Mouse (Mus musculus) MEL (cell line): Measurements from ENCODE around the gene Acrbp. TPM values are rescaled to one million over a fixed set of nuclear protein-coding genes. Genes with fewer than 3 reads are reported as not detected.

Experiments
- DNase-seq: peaks from one replicate; pipeline ENCODE4 v3.0.0; 2011; ENCODE audit warnings: low read depth, low spot score
- H3K27ac ChIP-seq: 2 replicates; pipeline ENCODE4 v1.5.1; 2012; ENCODE audit warnings: low read depth, mild to moderate bottlenecking, control low read depth, low read length, moderate library complexity; ENCODE audit not compliant: control insufficient read depth
- H3K27me3 ChIP-seq, 2 experiments: fragments of 150-350 bp in 1 of 2; sonication (generic) in 1 of 2; 2 replicates each; pipeline ENCODE4 v1.6.1; 2012; ENCODE audit warnings: low read length in 2 of 2, mild to moderate bottlenecking in 2 of 2, improper control_type of control experiment in 1 of 2, moderate library complexity in 1 of 2; ENCODE audit not compliant: insufficient read depth in 2 of 2, control insufficient read depth in 1 of 2
- H3K36me3 ChIP-seq, 2 experiments: 2 replicates each; pipeline ENCODE4 v1.6.1; 2012 to 2014; ENCODE audit warnings: low read length in 2 of 2, improper control_type of control experiment in 1 of 2, inconsistent platforms in 1 of 2, mild to moderate bottlenecking in 1 of 2; ENCODE audit not compliant: insufficient read depth in 2 of 2, control insufficient read depth in 1 of 2
- H3K4me1 ChIP-seq, 2 experiments: fragments of 150-350 bp in 1 of 2; sonication (generic) in 1 of 2; 2 replicates each; pipeline ENCODE4 v1.6.1; 2012; ENCODE audit warnings: low read length in 2 of 2, improper control_type of control experiment in 1 of 2, mild to moderate bottlenecking in 1 of 2; ENCODE audit not compliant: insufficient read depth in 2 of 2, control insufficient read depth in 1 of 2
- H3K4me3 ChIP-seq, 2 experiments: fragments of 150-350 bp in 1 of 2; sonication (generic) in 1 of 2; 2 replicates each; pipeline ENCODE4 v1.5.1; 2012; ENCODE audit warnings: low read depth in 2 of 2, low read length in 2 of 2, mild to moderate bottlenecking in 2 of 2, moderate library complexity in 2 of 2, control low read depth in 1 of 2, improper control_type of control experiment in 1 of 2; ENCODE audit not compliant: control insufficient read depth in 1 of 2, insufficient read depth in 1 of 2
- H3K79me2 ChIP-seq: 2 replicates; pipeline ENCODE4 v1.6.1; 2012; ENCODE audit warnings: mild to moderate bottlenecking, low read length, moderate library complexity; ENCODE audit not compliant: control insufficient read depth, poor library complexity, insufficient read depth
- H3K9ac ChIP-seq: 2 replicates; pipeline ENCODE4 v1.6.1; 2012; ENCODE audit warnings: low read depth, mild to moderate bottlenecking, control low read depth, low read length, moderate library complexity; ENCODE audit not compliant: control insufficient read depth, poor library complexity, severe bottlenecking
- H3K9me3 ChIP-seq: fragments of 150-350 bp; sonication (generic); replicated peaks from 2 replicates; pipeline ENCODE4 v1.6.1; 2012; ENCODE audit warnings: mild to moderate bottlenecking, low read length, improper control_type of control experiment, moderate library complexity; ENCODE audit not compliant: insufficient read depth
- BHLHE40 ChIP-seq: IDR thresholded peaks from 2 replicates; pipeline ENCODE4 v1.6.1; 2012; ENCODE audit warnings: low read depth, mild to moderate bottlenecking, inconsistent platforms, low read length, improper control_type of control experiment, borderline replicate concordance
- CHD1 ChIP-seq: IDR thresholded peaks from 2 replicates; pipeline ENCODE4 v1.6.1; 2012; ENCODE audit warnings: low read depth, mild to moderate bottlenecking, inconsistent platforms, low read length, improper control_type of control experiment
- CHD2 ChIP-seq: IDR thresholded peaks from 2 replicates; pipeline ENCODE4 v1.6.1; 2011; ENCODE audit warnings: low read length, improper control_type of control experiment
- E2F4 ChIP-seq: IDR thresholded peaks from 2 replicates; pipeline ENCODE4 v1.6.1; 2011; ENCODE audit warnings: low read depth, low read length, improper control_type of control experiment, borderline replicate concordance
- ELF1 ChIP-seq: IDR thresholded peaks from 2 replicates; pipeline ENCODE4 v1.6.1; 2014; ENCODE audit warnings: low read depth, mild to moderate bottlenecking, inconsistent platforms, low read length, improper control_type of control experiment, moderate library complexity
- EP300 ChIP-seq, 2 experiments: IDR thresholded peaks; 2 replicates each; pipeline ENCODE4 v1.6.1; 2011; ENCODE audit warnings: improper control_type of control experiment in 2 of 2, low read length in 2 of 2, low read depth in 1 of 2, mild to moderate bottlenecking in 1 of 2
- ETS1 ChIP-seq: IDR thresholded peaks from 2 replicates; pipeline ENCODE4 v1.6.1; 2012; ENCODE audit warnings: low read depth, mild to moderate bottlenecking, inconsistent platforms, low read length, improper control_type of control experiment, moderate library complexity
- GABPA ChIP-seq: IDR thresholded peaks from 2 replicates; pipeline ENCODE4 v1.6.1; 2012; ENCODE audit warnings: low read depth, mild to moderate bottlenecking, inconsistent platforms, low read length, improper control_type of control experiment, moderate library complexity
- HCFC1 ChIP-seq: IDR thresholded peaks from 2 replicates; pipeline ENCODE4 v1.6.1; 2012; ENCODE audit warnings: low read depth, mild to moderate bottlenecking, inconsistent platforms, low read length, improper control_type of control experiment, moderate library complexity
- MAFK ChIP-seq: IDR thresholded peaks from 2 replicates; pipeline ENCODE4 v1.6.1; 2011; ENCODE audit warnings: low read depth, mild to moderate bottlenecking, low read length, improper control_type of control experiment, borderline replicate concordance
- MAX ChIP-seq: IDR thresholded peaks from 2 replicates; pipeline ENCODE4 v1.6.1; 2011; ENCODE audit warnings: low read length, improper control_type of control experiment
- MXI1 ChIP-seq: IDR thresholded peaks from 2 replicates; pipeline ENCODE4 v1.6.1; 2011; ENCODE audit warnings: mild to moderate bottlenecking, low read depth, low read length, improper control_type of control experiment
- MYC ChIP-seq: IDR thresholded peaks from 2 replicates; pipeline ENCODE4 v1.6.1; 2011; ENCODE audit warnings: low read depth, mild to moderate bottlenecking, low read length, improper control_type of control experiment, moderate library complexity
- NELFE ChIP-seq: IDR thresholded peaks from 2 replicates; pipeline ENCODE4 v1.6.1; 2011; ENCODE audit warnings: low read depth, low read length, improper control_type of control experiment
- NRF1 ChIP-seq: IDR thresholded peaks from 2 replicates; pipeline ENCODE4 v1.6.1; 2014; ENCODE audit warnings: low read depth, mild to moderate bottlenecking, inconsistent platforms, low read length, improper control_type of control experiment, moderate library complexity; ENCODE audit not compliant: poor library complexity, insufficient read depth, severe bottlenecking
- POLR2A ChIP-seq, 2 experiments: IDR thresholded peaks; 2 replicates each; pipeline ENCODE4 v1.6.1; 2011 to 2012; ENCODE audit warnings: low read length in 2 of 2, mild to moderate bottlenecking in 2 of 2, control low read depth in 1 of 2, improper control_type of control experiment in 1 of 2, low read depth in 1 of 2, moderate library complexity in 1 of 2; ENCODE audit not compliant: control insufficient read depth in 1 of 2, insufficient read depth in 1 of 2, poor library complexity in 1 of 2
- POLR2AphosphoS2 ChIP-seq: IDR thresholded peaks from 2 replicates; pipeline ENCODE4 v1.6.1; 2011; ENCODE audit warnings: low read length, improper control_type of control experiment
- RAD21 ChIP-seq: IDR thresholded peaks from 2 replicates; pipeline ENCODE4 v1.6.1; 2011; ENCODE audit warnings: mild to moderate bottlenecking, low read depth, low read length, improper control_type of control experiment
- RCOR1 ChIP-seq: IDR thresholded peaks from 2 replicates; pipeline ENCODE4 v1.6.1; 2012; ENCODE audit warnings: low read depth, mild to moderate bottlenecking, inconsistent platforms, low read length, improper control_type of control experiment
- SMC3 ChIP-seq: IDR thresholded peaks from 2 replicates; pipeline ENCODE4 v1.6.1; 2011; ENCODE audit warnings: low read depth, low read length, improper control_type of control experiment
- TCF12 ChIP-seq: IDR thresholded peaks from 2 replicates; pipeline ENCODE4 v1.6.1; 2014; ENCODE audit warnings: low read depth, mild to moderate bottlenecking, inconsistent platforms, low read length, improper control_type of control experiment, moderate library complexity
- UBTF ChIP-seq: IDR thresholded peaks from 2 replicates; pipeline ENCODE4 v1.6.1; 2012; ENCODE audit warnings: low read depth, mild to moderate bottlenecking, inconsistent platforms, low read length, improper control_type of control experiment, moderate library complexity, borderline replicate concordance; ENCODE audit not compliant: insufficient read depth
- USF1 ChIP-seq: IDR thresholded peaks from 2 replicates; pipeline ENCODE4 v1.6.1; 2014; ENCODE audit warnings: low read depth, mild to moderate bottlenecking, inconsistent platforms, low read length, improper control_type of control experiment, moderate library complexity
- ZKSCAN1 ChIP-seq: IDR thresholded peaks from 2 replicates; pipeline ENCODE4 v1.6.1; 2012; ENCODE audit warnings: low read depth, mild to moderate bottlenecking, inconsistent platforms, low read length, improper control_type of control experiment, moderate library complexity
- polyA plus RNA-seq, 2 experiments: library from polyadenylated mRNA; stranded (reverse) in 1 of 2; unstranded in 1 of 2; fragments of >175 nt in 1 of 2; fragments of >200 nt in 1 of 2; gene quantifications; 2 replicates each; pipeline versions ENCODE4 v1.2.1 to v1.2.4; 2012; ENCODE audit warnings: low replicate concordance in 2 of 2, low read depth in 1 of 2; ENCODE audit not compliant: insufficient read length in 2 of 2, insufficient read depth in 1 of 2, missing spikeins in 1 of 2
- total RNA-seq: library from RNA; depleted of rRNA; stranded (reverse); fragments of 300-350 nt; gene quantifications from 2 replicates; pipeline ENCODE4 v1.2.3, GENCODE M21; 2012; rRNA removed

Gene Acrbp
- total RNA-seq: 1.2 and 3.3 TPM in 2 replicates
- 1 to 10 TPM in 1 of 2 experiments, not detected in 1; 5.3 TPM for polyA plus RNA-seq

- Histone ChIP-seq H3K36me3 (peaks cover 0 to 1% of the 10 kb centered on the region in 2 experiments; a peak in 1 of 4 replicates), H3K4me1 (no peaks in the 10 kb centered on the region), H3K9ac (no peak within 1 kb of the TSS), H3K79me2 (no peaks in the 10 kb centered on the region), H3K27ac (no peak within 1 kb of the TSS), H3K27me3 (no peaks in the 10 kb centered on the region)
- TF ChIP-seq ZKSCAN1: no peak
- TF ChIP-seq NRF1: no peak
- TF ChIP-seq EP300 (IDR thresholded peaks at IDR 0.05; ENCODE audit: low read depth in 1 of 2, low read length in 2 of 2): no peak
- TF ChIP-seq TCF12: no peak
- no peak for TF ChIP-seq NELFE
- TF ChIP-seq CHD1: no peak
- TF ChIP-seq MXI1: no peak
- TF ChIP-seq, all 39 proteins: peak for 0
- DNase-seq: no peak
- Histone ChIP-seq H3K4me3 (no peak within 1 kb of the TSS), H3K9me3 (no peaks in the 10 kb centered on the region)
Observed at GRCm38 (mm10) chr6:125049678-125050077, at the start of gene Acrbp. Acrbp (plus strand) TSS chr6:125049689.

GRCm38 (mm10) chr6:125003706-125004105 lies 45.8 kb upstream of the Acrbp start:
- no peak overlapping the region for H3K9ac ChIP-seq

DNA sequence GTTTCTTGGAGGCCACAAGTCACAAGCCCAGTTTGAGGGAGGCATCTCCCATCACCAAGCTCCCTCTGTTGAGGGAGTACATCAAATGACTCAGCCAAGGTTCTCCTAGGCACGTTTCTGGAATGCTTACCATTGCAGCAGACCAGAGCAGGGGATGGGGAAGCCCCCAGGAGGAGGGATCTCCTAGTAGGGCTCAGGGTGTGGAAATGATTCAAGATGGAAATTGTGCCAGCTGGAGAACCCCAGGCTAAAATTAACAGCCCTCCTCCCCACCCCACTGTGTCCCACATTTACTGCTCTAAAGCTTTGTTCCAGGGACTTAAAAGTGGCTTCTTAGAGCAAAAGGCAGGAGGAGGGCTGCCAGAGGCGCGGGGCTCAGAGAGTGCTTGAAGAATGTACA lies 44.4 kb upstream of the Acrbp start:
- Histone ChIP-seq H3K36me3 (peaks cover 0 to 19% of the 10 kb centered on the region in 2 experiments; a peak in 2 of 4 replicates), H3K9ac (no peak overlapping the region), H3K4me3 (no peak overlapping the region), H3K9me3 (no peaks in the 10 kb centered on the region), H3K27ac (no peak overlapping the region), H3K4me1 (peaks cover 3 to 15% of the 10 kb centered on the region in 2 experiments), H3K79me2 (peaks cover 14% of the 10 kb centered on the region), H3K27me3 (no peaks in the 10 kb centered on the region)
- no peak for TF ChIP-seq CHD2
- TF ChIP-seq RCOR1: no peak
- no peak for TF ChIP-seq GABPA
- no peak for TF ChIP-seq BHLHE40
- no peak for TF ChIP-seq POLR2A (IDR thresholded peaks at IDR 0.05; ENCODE audit: control insufficient read depth in 1 of 2, insufficient read depth in 1 of 2, low read depth in 1 of 2, low read length in 2 of 2, poor library complexity in 1 of 2)
- no peak for TF ChIP-seq RAD21
- TF ChIP-seq HCFC1: no peak
- no peak for TF ChIP-seq MAX
- TF ChIP-seq NRF1: no peak
- TF ChIP-seq MXI1: no peak
- TF ChIP-seq MYC: no peak
- DNase-seq: no peak

More at GRCm38 (mm10) chr6:125003706-125004105, 45.8 kb upstream of the Acrbp start:
- TF ChIP-seq POLR2AphosphoS2: no peak
- no peak for TF ChIP-seq E2F4
- TF ChIP-seq RAD21: no peak
- TF ChIP-seq SMC3: no peak
- no peak for TF ChIP-seq GABPA
- TF ChIP-seq RCOR1: no peak
- TF ChIP-seq MAFK: no peak
- no peak for TF ChIP-seq UBTF
- no peak for TF ChIP-seq CHD1
- no peak for TF ChIP-seq ELF1
- TF ChIP-seq ETS1: no peak
- no peak for TF ChIP-seq USF1
- TF ChIP-seq BHLHE40: no peak
- TF ChIP-seq NRF1: no peak
- TF ChIP-seq, all 39 proteins: peak for 0
- peaks cover 3 to 15% of the 10 kb centered on the region in 2 experiments for H3K4me1 ChIP-seq
- H3K4me3 ChIP-seq: no peak overlapping the region
- H3K27me3 ChIP-seq: no peaks in the 10 kb centered on the region
- H3K9me3 ChIP-seq: no peaks in the 10 kb centered on the region
- H3K36me3 ChIP-seq: peaks cover 0 to 17% of the 10 kb centered on the region in 2 experiments; a peak in 2 of 4 replicates
- no peak overlapping the region for H3K27ac ChIP-seq
- DNase-seq: no peak
- H3K79me2 ChIP-seq: peaks cover 4% of the 10 kb centered on the region; the same call in 1 of the 2 replicates
